Mouse (Mus musculus) left cerebral cortex, postnatal 4 days (tissue): ENCODE measurements around the gene Olfr417. TPM values are rescaled to one million over a fixed set of nuclear protein-coding genes. Genes with fewer than 3 reads are reported as not detected.
"Not testable (repeated sequence)": the region's sequence is repeated elsewhere in the genome, so short reads cannot be mapped to it uniquely, and the experiment has no call there.

Source experiments
- DNase-seq: peaks from one replicate; pipeline ENCODE4 v3.0.0-alpha.2; 2022
- intact Hi-C: fragments of 180-260 bp; cut with DNase I; formaldehyde crosslinking; loops from one replicate; pipeline ENCODE4 v1.15.1; 2025
- total RNA-seq, 2 experiments: library from RNA; stranded (reverse); gene quantifications; 2 replicates each; pipeline ENCODE4 v1.2.3; 2021

The Olfr417 gene
- total RNA-seq, result not detected

DNA sequence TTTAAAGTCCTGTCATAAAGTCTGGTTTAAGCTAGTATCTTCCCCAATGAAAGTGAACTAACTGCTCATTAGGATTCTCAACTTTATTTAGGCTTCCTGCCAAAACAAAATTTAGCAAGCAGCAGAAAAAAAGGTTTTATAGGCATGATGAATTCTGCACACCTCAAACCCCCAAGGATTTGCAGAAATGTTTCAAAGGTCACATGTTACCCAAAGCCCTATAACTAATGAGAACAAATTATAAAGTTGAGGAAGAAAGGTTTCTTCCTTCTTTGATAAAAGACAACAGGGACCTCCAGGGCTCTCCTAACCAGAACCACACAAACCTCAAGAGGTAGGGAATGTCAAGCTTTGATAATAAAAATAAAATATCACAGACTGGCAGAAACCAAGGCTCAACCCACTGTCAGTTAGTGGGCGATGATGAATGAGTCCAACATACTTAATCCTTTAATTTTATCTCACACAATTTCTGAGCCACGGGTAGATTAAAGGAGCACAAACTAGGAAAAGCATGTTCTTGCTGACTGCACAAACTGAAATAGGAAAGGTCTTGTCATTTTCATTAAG, at the start of gene Olfr417:
Olfr417 (plus strand) TSS at position 241 of the 570 bp plus-strand sequence.
- intact Hi-C loops, result no loop called here
- no peak for DNase-seq

DNA sequence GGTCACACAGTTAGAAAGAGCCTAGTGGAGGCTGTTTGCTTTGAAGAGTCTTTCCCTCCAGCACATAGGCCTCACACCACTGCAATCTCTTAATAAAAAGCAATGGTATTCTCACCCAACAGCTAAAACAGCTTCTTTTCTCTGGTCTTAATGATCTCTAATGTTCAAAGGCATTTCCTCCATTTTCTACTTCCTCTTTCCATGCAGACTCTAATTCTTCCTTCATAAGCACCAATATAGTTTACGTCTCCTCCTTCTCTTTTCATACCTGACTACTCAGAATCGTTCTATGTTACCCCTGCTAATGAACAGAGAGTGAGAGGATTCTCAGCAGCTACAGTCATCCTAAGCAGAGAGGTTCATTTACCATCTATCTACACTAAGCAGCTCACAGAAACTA, 47.6 kb upstream of the Olfr417 start:
- intact Hi-C loops, result no loop called here
- DNase-seq, result no peak

DNA sequence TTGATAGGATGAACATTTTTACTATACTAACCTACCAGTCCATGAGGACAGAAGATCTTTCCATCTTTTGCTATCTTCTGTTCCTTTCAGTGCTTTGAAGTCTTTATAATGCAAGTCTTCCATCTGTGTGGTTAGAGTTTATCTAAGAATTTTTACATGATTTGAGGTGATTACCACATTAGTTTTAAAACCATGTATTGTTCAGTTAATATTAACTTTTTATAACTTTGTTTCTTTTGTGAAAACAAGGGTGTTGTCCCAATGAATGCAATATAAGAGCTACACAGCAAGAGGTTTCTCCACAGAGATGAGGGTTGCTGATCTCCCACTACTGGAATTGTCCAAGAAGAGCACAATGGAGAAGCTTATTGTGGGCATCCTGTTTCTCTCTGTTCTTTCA, 34.7 kb upstream of the Olfr417 start, which contains the start of gene Mptx1:
Mptx1 (plus strand) TSS at position 301 of the 400 bp plus-strand sequence.
- no peak for DNase-seq
- intact Hi-C loops, result loop anchor here (10.0 kb wide), 1 partner anchor 1055 kb away; the partner anchor contains the start of gene Mptx2

DNA sequence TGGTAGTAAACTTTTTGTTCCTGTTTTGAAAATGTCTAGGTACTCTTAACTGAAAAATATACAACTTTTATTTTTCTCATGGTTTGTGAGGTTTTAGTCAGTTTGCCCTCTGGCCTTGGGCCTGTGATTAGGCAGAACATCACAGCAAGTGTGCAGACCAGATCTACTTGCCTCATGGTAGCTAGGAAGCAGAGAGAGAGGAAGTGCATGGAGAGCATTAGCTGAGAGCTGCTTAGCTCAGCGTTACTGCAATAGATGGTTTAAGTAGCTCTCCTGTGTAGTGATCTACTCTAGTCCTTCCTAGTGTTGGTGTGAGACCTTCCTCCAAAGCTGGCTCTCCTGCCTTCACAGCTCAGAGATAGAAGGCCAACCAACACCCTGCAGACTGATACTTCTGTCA, 11.3 kb upstream of the Olfr417 start:
- intact Hi-C loops, DNase-seq: not testable (repeated sequence)

DNA sequence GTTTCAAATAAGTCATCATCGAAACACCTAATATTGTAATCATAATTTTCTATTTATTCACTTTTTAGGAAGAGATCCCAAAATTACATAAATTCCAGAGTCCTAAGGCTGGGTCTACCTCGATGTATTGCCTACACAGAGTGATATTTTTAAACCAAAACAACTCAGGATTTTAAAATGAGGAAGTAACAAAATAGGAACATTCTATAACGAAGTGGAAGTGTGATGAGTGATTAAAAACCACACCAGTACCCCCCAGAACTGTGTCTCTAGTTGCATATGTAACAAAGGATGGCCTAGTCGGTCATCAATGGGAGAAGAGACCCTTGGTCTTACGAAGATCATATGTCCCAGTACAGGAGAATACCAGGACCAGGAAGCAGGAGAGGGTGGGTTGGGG, 10.3 kb upstream of the Olfr417 start:
- intact Hi-C loops, result no loop called here
- no peak for DNase-seq

DNA sequence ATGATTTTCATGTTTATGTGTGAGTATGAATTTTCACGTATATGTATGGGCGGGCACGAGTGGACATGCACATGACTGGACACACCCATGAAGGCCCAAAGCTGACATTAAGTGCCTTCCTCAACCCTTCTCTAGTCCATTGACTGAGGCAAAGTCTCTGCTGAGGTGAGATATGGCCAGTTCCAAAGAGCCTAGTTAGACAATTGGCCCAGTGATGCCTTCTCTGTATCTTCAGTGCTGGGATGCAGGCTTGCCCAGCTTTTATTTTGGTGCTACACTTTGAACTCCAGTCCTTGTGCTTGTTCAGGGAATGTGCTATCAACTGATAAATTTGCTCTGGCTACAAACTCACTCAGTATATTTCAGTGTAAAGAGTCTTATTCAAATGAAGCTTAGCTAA, 8.9 kb downstream of the Olfr417 start:
- intact Hi-C loops, result no loop called here
- DNase-seq, result no peak

DNA sequence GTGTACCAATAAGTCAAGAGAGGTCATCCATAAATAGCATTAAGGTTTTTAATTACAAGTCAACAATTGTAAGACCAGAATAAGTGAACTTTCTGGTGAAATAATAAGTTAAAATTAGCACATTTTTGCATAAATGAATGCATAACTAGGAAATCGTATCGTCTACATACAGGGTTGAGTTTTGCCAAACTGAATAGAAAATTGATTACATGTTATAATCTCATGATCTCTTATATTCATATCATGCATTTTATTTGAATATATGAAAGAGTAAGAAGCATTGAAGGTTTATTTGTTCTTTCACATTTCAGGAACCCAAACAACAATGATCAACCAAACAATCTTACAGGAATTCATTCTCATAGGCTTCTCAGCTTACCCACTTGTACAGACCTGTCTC, 25.8 kb downstream of the Olfr417 start, which contains the start of gene Olfr248:
Olfr248 (plus strand) TSS at position 301 of the 400 bp plus-strand sequence.
- DNase-seq, result no peak
- intact Hi-C loops, result no loop called here

DNA sequence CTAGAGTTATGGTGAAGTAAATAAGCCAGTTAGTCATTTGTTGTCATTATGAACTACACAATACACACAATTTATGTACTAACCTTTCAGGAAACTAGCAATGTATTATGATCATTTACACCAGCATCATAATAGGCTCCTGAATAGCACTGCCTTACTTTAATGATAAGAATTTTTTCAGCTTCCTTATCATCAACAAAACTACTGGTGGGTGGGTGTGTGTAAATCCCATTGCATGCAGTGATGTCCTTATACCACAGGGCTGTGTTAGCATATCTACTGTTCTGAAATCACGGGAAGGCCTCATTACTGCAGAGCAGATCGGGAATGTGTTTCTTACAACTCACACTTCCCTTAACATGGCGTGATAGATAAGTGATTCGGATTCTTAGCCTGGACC, 58.0 kb downstream of the Olfr417 start:
- DNase-seq, result no peak
- intact Hi-C loops, result no loop called here

DNA sequence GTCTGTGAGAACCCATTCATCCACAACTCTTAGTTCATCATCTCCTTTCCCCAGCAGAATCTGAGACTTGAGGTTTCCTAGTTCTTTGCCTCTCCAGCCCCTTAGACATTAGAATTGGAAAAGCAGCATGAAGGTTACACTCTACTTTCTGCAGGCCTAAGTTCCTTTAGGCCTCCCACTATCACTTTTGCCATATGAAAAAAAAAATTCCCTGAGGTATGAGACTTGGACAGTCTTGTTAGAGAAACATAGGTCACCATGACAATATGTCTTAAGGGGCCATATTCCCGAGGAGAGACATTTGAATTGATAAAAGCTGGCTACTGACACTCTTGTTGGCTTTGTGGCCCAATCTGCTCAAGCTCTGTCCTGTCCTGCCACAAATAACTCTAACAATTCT, 58.8 kb downstream of the Olfr417 start, which contains the start of gene Olfr414:
Olfr414 (plus strand) TSS at position 301 of the 400 bp plus-strand sequence.
- intact Hi-C loops, result no loop called here
- no peak for DNase-seq

Other genes starting within 250 kb of the Olfr417 start
- gene Olfr231, start 244.0 kb upstream of the Olfr417 start, total RNA-seq, result not detected
- not detected for gene Olfr424, start 233.6 kb upstream of the Olfr417 start, total RNA-seq
- gene Olfr420, start 209.5 kb upstream of the Olfr417 start, total RNA-seq, result not detected
- gene Spta1, start 192.3 kb upstream of the Olfr417 start, total RNA-seq, result under 1 TPM in 1 of 2 experiments, not detected in 1; 0.08 TPM
- not detected for gene Olfr419, start 113.1 kb upstream of the Olfr417 start, total RNA-seq
- not detected for gene Mptx1, start 34.6 kb upstream of the Olfr417 start, total RNA-seq
- not detected for gene Olfr248, start 25.9 kb downstream of the Olfr417 start, total RNA-seq
- not detected for gene Olfr414, start 58.9 kb downstream of the Olfr417 start, total RNA-seq
- not detected for gene Olfr220, start 77.0 kb downstream of the Olfr417 start, total RNA-seq
- 10 to 100 TPM; 44.4 to 46.6 TPM for gene Fmn2, start 136.7 kb downstream of the Olfr417 start, total RNA-seq